ENCODE assay signal across 22 mouse cellular contexts in genomic region chr3:52579917-52580316, GRCm38 (mm10).
DNase-seq lines count a peak whose midpoint lies in the region; ATAC-seq and TF ChIP-seq lines count a peak whose summit lies in the region.
"Had no signal": no experiment of that assay in that cellular context is flagged by ENCODE, and none has a peak within 500 bp of the region (broad histone marks: within the 10 kb centered on the region; RNA-seq: fewer than 3 reads in every experiment).

No protein-coding gene starts in this region.

- H3K27ac ChIP-seq in gastrocnemius, adult 2 months, result peak overlapping the region; percentile 20; the same call in 1 of the 2 replicates
- no peak overlapping the region for H3K27ac ChIP-seq in lung, postnatal 0 days (ENCODE audit: low read length)
- no peak overlapping the region for H3K27ac ChIP-seq in hindbrain, embryonic 12.5 days
- H3K27ac ChIP-seq: forebrain, embryonic 10.5 days; hindbrain, embryonic 10.5 days; hindbrain, embryonic 14.5 days; hindbrain, postnatal 0 days had no signal

- ATAC-seq in lung, postnatal 0 days, result peak; percentile 28; the same call in 1 of the 2 replicates
- ATAC-seq in hindbrain, embryonic 12.5 days (ENCODE audit: low FRiP score), result no peak
- ATAC-seq: activated CD4-positive, CD25-positive, alpha-beta regulatory T cell, adult 4 months; forebrain, embryonic 14.5 days; forebrain, postnatal 0 days; hindbrain, postnatal 0 days had no signal

- 44% methylated on average over 3 of the region's 3 CpGs for WGBS in lung, postnatal 0 days
- WGBS in hindbrain, embryonic 12.5 days, result 86% methylated on average over 3 of the region's 3 CpGs

- no peak overlapping the region for H3K4me2 ChIP-seq in lung, postnatal 0 days (replicated peaks; ENCODE audit: low read depth, low read length)
- no peak overlapping the region for H3K4me2 ChIP-seq in hindbrain, embryonic 12.5 days (replicated peaks)
- H3K4me2 ChIP-seq: heart, embryonic 11.5 days; hindbrain, embryonic 14.5 days had no signal

- intact Hi-C loops in gastrocnemius, adult 2 months (cut with DNase I), result loop anchor here (5.0 to 10.0 kb wide), 2 partner anchors 38 to 175 kb away; no protein-coding TSS in a partner anchor

- TF ChIP-seq EP300 in lung, postnatal 0 days (IDR thresholded peaks at IDR 0.05), result peak; percentile 54

- no peaks in the 10 kb centered on the region for H3K9me3 ChIP-seq in lung, postnatal 0 days (ENCODE audit: low read length)
- no peaks in the 10 kb centered on the region for H3K9me3 ChIP-seq in hindbrain, embryonic 12.5 days (replicated peaks)
- H3K9me3 ChIP-seq: forebrain, embryonic 10.5 days; hindbrain, embryonic 10.5 days had no signal

- H3K4me3 ChIP-seq in gastrocnemius, adult 2 months, result no peak overlapping the region
- H3K4me3 ChIP-seq in lung, postnatal 0 days (ENCODE audit: low read depth, low read length), result no peak overlapping the region
- H3K4me3 ChIP-seq in hindbrain, embryonic 12.5 days, result no peak overlapping the region
- H3K4me3 ChIP-seq: forebrain, embryonic 10.5 days; hindbrain, embryonic 10.5 days had no signal

- H3K27me3 ChIP-seq in lung, postnatal 0 days (replicated peaks; ENCODE audit: insufficient read depth, low read length), result no peaks in the 10 kb centered on the region
- H3K27me3 ChIP-seq in hindbrain, embryonic 12.5 days, result no peaks in the 10 kb centered on the region

- H3K36me3 ChIP-seq in lung, postnatal 0 days (ENCODE audit: insufficient read depth, low read length), result no peaks in the 10 kb centered on the region
- H3K36me3 ChIP-seq in hindbrain, embryonic 12.5 days, result no peaks in the 10 kb centered on the region
- H3K36me3 ChIP-seq: forebrain, embryonic 10.5 days; hindbrain, embryonic 10.5 days had no signal

- H3K9ac ChIP-seq in lung, postnatal 0 days (replicated peaks; ENCODE audit: low read depth), result no peak overlapping the region
- no peak overlapping the region for H3K9ac ChIP-seq in hindbrain, embryonic 12.5 days
- H3K9ac ChIP-seq: forebrain, postnatal 0 days; hindbrain, embryonic 14.5 days had no signal

- no peak for TF ChIP-seq CTCF in gastrocnemius, adult 2 months (IDR thresholded peaks at IDR 0.05)
- TF ChIP-seq CTCF in lung, postnatal 0 days (IDR thresholded peaks at IDR 0.05), result no peak

- DNase-seq in gastrocnemius, adult 2 months, result no peak
- DNase-seq in gastrocnemius, postnatal 25 days, result no peak
- DNase-seq in kidney, adult 11 months, result peak; percentile 12
- DNase-seq in kidney, adult 9 months, result no peak
- peak; percentile 48 for DNase-seq in lung, postnatal 0 days (ENCODE audit: low spot score)
- no peak for DNase-seq in lung, postnatal 10 days
- peak; percentile 34 for DNase-seq in yolk sac, embryonic 10.5 days (ENCODE audit: low spot score)
- DNase-seq: adrenal gland, postnatal 10 days; adrenal gland, postnatal 36 days; cerebellum, adult 9-10 months; cerebellum, postnatal 14 days; gastrocnemius, postnatal 36 days; heart, postnatal 36 days had no signal

- H3K4me1 ChIP-seq in lung, postnatal 0 days (ENCODE audit: insufficient read depth, low read depth, low read length), result no peaks in the 10 kb centered on the region
- no peaks in the 10 kb centered on the region for H3K4me1 ChIP-seq in hindbrain, embryonic 12.5 days
- H3K4me1 ChIP-seq: forebrain, embryonic 10.5 days; hindbrain, embryonic 10.5 days had no signal

Comparison
In these comparisons a context has a peak if more than half of its experiments do, and no peak if none do; other contexts are left out.
1. DNase-seq: peak in kidney, adult 11 months (single experiment), lung, postnatal 0 days (single experiment) and yolk sac, embryonic 10.5 days (single experiment); none in gastrocnemius, adult 2 months (single experiment), gastrocnemius, postnatal 25 days (single experiment), kidney, adult 9 months (single experiment) and lung, postnatal 10 days (single experiment).